Comparison of ENCODE assay signal across 8 mouse cellular contexts in the genomic region with DNA sequence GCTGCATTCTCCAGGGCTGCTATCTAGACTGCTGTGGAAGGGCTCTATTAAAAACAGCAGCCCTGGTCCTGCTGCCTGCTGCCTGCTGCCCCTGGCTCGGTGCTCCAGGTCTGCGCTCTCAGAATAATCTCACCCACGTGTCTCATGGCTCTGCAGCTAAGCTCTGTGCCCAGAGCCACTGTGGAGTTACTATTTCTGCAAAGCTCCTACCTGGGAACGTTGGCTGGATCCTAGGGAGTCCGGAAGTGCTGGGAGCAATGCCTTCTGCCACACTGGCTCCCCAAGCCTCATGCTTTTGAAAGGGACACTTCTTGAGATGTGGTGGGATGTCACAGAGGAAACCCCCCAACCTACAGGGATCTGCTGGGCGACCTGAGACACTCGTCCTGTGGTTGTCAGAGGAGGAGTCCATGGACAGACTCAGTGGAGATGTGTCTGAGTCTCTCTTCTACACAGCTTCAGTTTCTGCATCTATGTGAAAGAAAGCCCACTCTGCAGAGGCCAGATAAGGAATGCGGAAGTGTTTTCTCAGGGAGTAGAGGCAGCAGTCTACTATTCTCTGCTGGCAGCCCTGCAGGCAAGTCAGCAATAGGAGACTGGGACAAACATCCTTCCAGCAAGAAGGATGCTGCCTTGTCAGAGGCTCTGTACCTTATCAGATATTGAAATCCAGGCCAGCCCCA.
A peak's percentile ranks its signal among the peaks of the same experiment; 100 is the strongest.
DNase-seq lines count a peak whose midpoint lies in the region; ATAC-seq lines count a peak whose summit lies in the region.

No protein-coding gene starts in this region.

- DNase-seq in left cerebral cortex, adult 11 months (ENCODE audit: low spot score): peak; percentile 30
- no peak for DNase-seq in left cerebral cortex, postnatal 14 days (ENCODE audit: low spot score in 2 of 2)
- DNase-seq in cerebellum, adult 9-11 months: peak; percentile 65
- DNase-seq in heart, adult 9 months (ENCODE audit: low spot score in 2 of 2): peak; percentile 37 to 42
- DNase-seq in spleen, postnatal 14 days (ENCODE audit: low spot score in 2 of 2): no peak
- no peak for DNase-seq in gastrocnemius, postnatal 25 days
- DNase-seq in thymus, postnatal 36 days: no peak

- intact Hi-C loops in left cerebral cortex, postnatal 14 days (cut with DNase I): no loop called here

- peak; percentile 50; the same call in 1 of the 2 replicates for ATAC-seq in megakaryocyte-erythroid progenitor cell, adult 5-6 weeks (replicated peaks; ENCODE audit: low FRiP score, low TSS enrichment, poor library complexity, severe bottlenecking)

Comparison
In these comparisons a context has a peak if more than half of its experiments do, and no peak if none do; other contexts are left out.
1. DNase-seq: peak in left cerebral cortex, adult 11 months (single experiment), cerebellum, adult 9-11 months (single experiment) and heart, adult 9 months (2 of 2); none in left cerebral cortex, postnatal 14 days (0 of 2), spleen, postnatal 14 days (0 of 2), gastrocnemius, postnatal 25 days (single experiment) and thymus, postnatal 36 days (0 of 2).